Mouse (Mus musculus) thymus, adult 2 months (tissue): ENCODE results near the gene Stac2. TPM values are rescaled to one million over a fixed set of nuclear protein-coding genes. Genes with fewer than 3 reads are reported as not detected.

Experiments used
- DNase-seq: peaks from one replicate; pipeline ENCODE4 v3.0.0; 2021
- H3K27ac ChIP-seq: fragments of 200-500 bp; 2 replicates; pipeline ENCODE4 v1.5.1; 2012; ENCODE audit warnings: low read length, control low read depth; ENCODE audit not compliant: control insufficient read depth, insufficient read depth
- H3K27me3 ChIP-seq: fragments of 200-500 bp; 2 replicates; pipeline ENCODE4 v1.6.1; 2012; ENCODE audit warnings: mild to moderate bottlenecking, low read length, moderate library complexity, mixed read lengths; ENCODE audit not compliant: control insufficient read depth, insufficient read depth
- H3K36me3 ChIP-seq: fragments of 200-500 bp; 2 replicates; pipeline ENCODE4 v1.6.1; 2012; ENCODE audit warnings: mild to moderate bottlenecking, low read length, moderate library complexity; ENCODE audit not compliant: control insufficient read depth, insufficient read depth
- H3K4me1 ChIP-seq: fragments of 200-500 bp; replicated peaks from 2 replicates; pipeline ENCODE4 v1.6.1; 2012; ENCODE audit warnings: low read length; ENCODE audit not compliant: control insufficient read depth, insufficient read depth
- H3K4me3 ChIP-seq: fragments of 200-500 bp; 2 replicates; pipeline ENCODE4 v1.5.1; 2012; ENCODE audit warnings: mild to moderate bottlenecking, low read length, control low read depth, moderate library complexity; ENCODE audit not compliant: control insufficient read depth, insufficient read depth
- CTCF ChIP-seq: fragments of 200-500 bp; IDR thresholded peaks from 2 replicates; pipeline ENCODE4 v1.5.1; 2012; ENCODE audit warnings: mild to moderate bottlenecking, control low read depth, low read length, moderate library complexity, borderline replicate concordance; ENCODE audit not compliant: control insufficient read depth, poor library complexity, insufficient read depth; ENCODE audit errors: extremely low read depth
- POLR2A ChIP-seq: fragments of 200-500 bp; IDR thresholded peaks from 2 replicates; pipeline ENCODE4 v1.6.1; 2012; ENCODE audit warnings: mild to moderate bottlenecking, low read length, control low read depth, moderate library complexity; ENCODE audit not compliant: control insufficient read depth, poor library complexity, insufficient read depth; ENCODE audit errors: extremely low read depth
- WGBS: fragments of 180-500 bp; shearing (Covaris S2); methylation state at CpG from one replicate; pipeline ENCODE4 v1.1.7; 2018; 5-methylcytosine and 5-hydroxymethylcytosine counted together
- polyA plus RNA-seq: library from polyadenylated mRNA; depleted of rRNA; stranded (reverse); fragments of >200 nt; gene quantifications from 2 replicates; pipeline ENCODE4 v1.2.3, GENCODE M21; 2012

Gene Stac2
- polyA plus RNA-seq, 1 experiment, result 0.55 TPM

- peaks cover 3% of the 10 kb centered on the region; the same call in 1 of the 2 replicates for H3K27me3 ChIP-seq
- H3K4me3 ChIP-seq, result no peak overlapping the region
- no peak overlapping the region for H3K27ac ChIP-seq
- TF ChIP-seq POLR2A, result no peak
- TF ChIP-seq CTCF, result no peak
- no peak for DNase-seq
- H3K36me3 ChIP-seq, result peaks cover 12% of the 10 kb centered on the region
- no peaks in the 10 kb centered on the region; the same call in 1 of the 2 replicates for H3K4me1 ChIP-seq
- 73% methylated on average over 4 of the region's 4 CpGs for WGBS
Measured at GRCm38 (mm10) chr11:98034840-98035239, 18.4 kb downstream of the Stac2 start.

GRCm38 (mm10) chr11:98034061-98034460, 19.2 kb downstream of the Stac2 start:
- Histone ChIP-seq H3K4me1 (no peaks in the 10 kb centered on the region; the same call in 1 of the 2 replicates), H3K27ac (no peak overlapping the region), H3K27me3 (peaks cover 3% of the 10 kb centered on the region; the same call in 1 of the 2 replicates), H3K4me3 (no peak overlapping the region), H3K36me3 (peaks cover 20% of the 10 kb centered on the region)
- no peak for TF ChIP-seq CTCF
- TF ChIP-seq POLR2A, result no peak
- WGBS, result 89% methylated on average over 5 of the region's 5 CpGs
- no peak for DNase-seq

GRCm38 (mm10) chr11:98031443-98031770, 21.9 kb downstream of the Stac2 start:
- H3K4me1 ChIP-seq, result no peaks in the 10 kb centered on the region; the same call in 1 of the 2 replicates
- H3K4me3 ChIP-seq, result no peak overlapping the region
- no peak overlapping the region for H3K27ac ChIP-seq
- DNase-seq, result peak; percentile 76
- 23% methylated on average over 5 of the region's 5 CpGs for WGBS
- peaks cover 3% of the 10 kb centered on the region; the same call in 1 of the 2 replicates for H3K27me3 ChIP-seq
- peaks cover 30% of the 10 kb centered on the region for H3K36me3 ChIP-seq
- TF ChIP-seq CTCF (no peak), POLR2A (no peak)

GRCm38 (mm10) chr11:98030701-98031442, 22.4 kb downstream of the Stac2 start:
- TF ChIP-seq CTCF (no peak), POLR2A (no peak)
- H3K27me3 ChIP-seq, result peaks cover 3% of the 10 kb centered on the region; the same call in 1 of the 2 replicates
- 85% methylated on average over 5 of the region's 5 CpGs for WGBS
- H3K4me3 ChIP-seq, result no peak overlapping the region
- peaks cover 30% of the 10 kb centered on the region for H3K36me3 ChIP-seq
- no peak for DNase-seq
- H3K27ac ChIP-seq, result no peak overlapping the region
- peaks cover 2% of the 10 kb centered on the region for H3K4me1 ChIP-seq

- WGBS, result 23% methylated on average over 7 of the region's 7 CpGs
- H3K4me3 ChIP-seq, result peak overlapping the region; percentile 96; the same call in 1 of the 2 replicates
- H3K36me3 ChIP-seq, result peaks cover 30% of the 10 kb centered on the region
- H3K27ac ChIP-seq, result no peak overlapping the region
- TF ChIP-seq CTCF (no peak), POLR2A (no peak)
- DNase-seq, result no peak
- peaks cover 9% of the 10 kb centered on the region for H3K4me1 ChIP-seq
- H3K27me3 ChIP-seq, result no peaks in the 10 kb centered on the region
Measured at GRCm38 (mm10) chr11:98027785-98028184, 25.5 kb downstream of the Stac2 start.

- TF ChIP-seq POLR2A (no peak), CTCF (no peak)
- under 1% methylated on average over 18 of the region's 18 CpGs for WGBS
Measured at GRCm38 (mm10) chr11:98027297-98027688, 26.0 kb downstream of the Stac2 start.

More at GRCm38 (mm10) chr11:98027297-98027688, 26.0 kb downstream of the Stac2 start:
- Histone ChIP-seq H3K27ac (no peak overlapping the region), H3K36me3 (peaks cover 30% of the 10 kb centered on the region), H3K4me1 (peaks cover 11% of the 10 kb centered on the region), H3K27me3 (no peaks in the 10 kb centered on the region), H3K4me3 (peak overlapping the region; percentile 96)
- no peak for DNase-seq
